ENCODE assay signal across 21 mouse cellular contexts in the genomic region with DNA sequence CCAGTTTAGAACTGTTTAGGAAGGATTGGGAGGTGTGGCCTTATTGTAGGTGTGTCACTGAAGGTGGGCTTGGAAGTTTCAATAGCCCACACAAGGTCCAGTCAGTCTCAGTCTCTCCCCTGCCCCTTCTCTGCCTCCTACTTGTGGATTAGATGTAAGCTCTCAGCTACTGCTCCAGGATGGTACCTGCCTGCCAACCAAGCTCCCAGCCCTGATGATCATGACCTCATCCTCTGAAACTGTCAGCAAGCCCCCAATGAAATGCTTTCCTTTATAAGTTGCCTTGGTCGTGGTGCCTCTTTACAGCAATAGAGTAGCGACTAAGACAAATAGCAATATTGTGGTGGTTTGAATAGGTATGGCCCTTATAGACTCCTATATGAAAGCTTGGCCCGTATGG. TPM values are rescaled to one million over a fixed set of nuclear protein-coding genes. Genes with fewer than 3 reads are reported as not detected.
DNase-seq lines count a peak whose midpoint lies in the region; ATAC-seq lines count a peak whose summit lies in the region.
"Had no signal": no experiment of that assay in that cellular context is flagged by ENCODE, and none has a peak within 500 bp of the region (broad histone marks: within the 10 kb centered on the region; RNA-seq: fewer than 3 reads in every experiment).

No protein-coding gene starts in this region.

- H3K9ac ChIP-seq in heart, embryonic 11.5 days (ENCODE audit: low read depth, low read length), result no peak overlapping the region
- H3K9ac ChIP-seq in midbrain, embryonic 11.5 days (ENCODE audit: low read length), result no peak overlapping the region
- no peak overlapping the region for H3K9ac ChIP-seq in midbrain, embryonic 13.5 days (replicated peaks)

- 88% methylated on average over 3 of the region's 3 CpGs for WGBS in heart, embryonic 11.5 days (ENCODE audit: insufficient replicate concordance)
- 89% methylated on average over 3 of the region's 3 CpGs for WGBS in heart, embryonic 10.5 days
- WGBS in midbrain, embryonic 11.5 days, result 87% methylated on average over 3 of the region's 3 CpGs
- 89% methylated on average over 3 of the region's 3 CpGs for WGBS in midbrain, embryonic 13.5 days

- no peaks in the 10 kb centered on the region for H3K36me3 ChIP-seq in heart, embryonic 11.5 days (ENCODE audit: control insufficient read depth, insufficient read depth, low read length)
- H3K36me3 ChIP-seq in heart, embryonic 10.5 days, result no peaks in the 10 kb centered on the region
- H3K36me3 ChIP-seq in midbrain, embryonic 11.5 days (ENCODE audit: control insufficient read depth, insufficient read depth, low read length), result no peaks in the 10 kb centered on the region
- H3K36me3 ChIP-seq in midbrain, embryonic 13.5 days, result no peaks in the 10 kb centered on the region
- H3K36me3 ChIP-seq: G1E had no signal

- peak; percentile 63 for DNase-seq in heart, adult 11 months
- peak; percentile 53 for DNase-seq in heart, embryonic 10.5 days (ENCODE audit: low spot score)
- DNase-seq in heart, postnatal 10 days, result no peak
- DNase-seq in midbrain, embryonic 11.5 days (ENCODE audit: low spot score, missing footprints), result peak; percentile 44
- DNase-seq: adrenal gland, adult 2 months; adrenal gland, adult 8-10 months; adrenal gland, postnatal 10 days; adrenal gland, postnatal 14 days; adrenal gland, postnatal 25 days; adrenal gland, postnatal 36 days; B cell, adult 2 months; cerebellum, adult 11 months; cerebellum, adult 11-12 months; cerebellum, adult 18-20 months had no signal

- peaks cover 20% of the 10 kb centered on the region for H3K4me1 ChIP-seq in heart, embryonic 11.5 days (ENCODE audit: control insufficient read depth, insufficient read depth, low read length)
- H3K4me1 ChIP-seq in heart, embryonic 10.5 days, result peaks cover 42% of the 10 kb centered on the region
- peaks cover 26% of the 10 kb centered on the region for H3K4me1 ChIP-seq in midbrain, embryonic 11.5 days (ENCODE audit: control insufficient read depth, insufficient read depth, low read length)
- H3K4me1 ChIP-seq in midbrain, embryonic 13.5 days (replicated peaks), result peaks cover 40% of the 10 kb centered on the region

- H3K27ac ChIP-seq in heart, embryonic 11.5 days (ENCODE audit: low read depth, low read length), result no peak overlapping the region
- H3K27ac ChIP-seq in heart, embryonic 10.5 days, result no peak overlapping the region
- no peak overlapping the region for H3K27ac ChIP-seq in midbrain, embryonic 11.5 days (ENCODE audit: low read depth, low read length)
- no peak overlapping the region for H3K27ac ChIP-seq in midbrain, embryonic 13.5 days

- no peak overlapping the region for H3K4me3 ChIP-seq in heart, embryonic 11.5 days (ENCODE audit: low read depth, low read length)
- H3K4me3 ChIP-seq in heart, embryonic 10.5 days, result no peak overlapping the region
- no peak overlapping the region for H3K4me3 ChIP-seq in midbrain, embryonic 11.5 days (ENCODE audit: low read depth, low read length)
- no peak overlapping the region for H3K4me3 ChIP-seq in midbrain, embryonic 13.5 days (replicated peaks)

- H3K4me2 ChIP-seq in heart, embryonic 11.5 days, result no peak overlapping the region
- H3K4me2 ChIP-seq in midbrain, embryonic 11.5 days, result no peak overlapping the region
- no peak overlapping the region for H3K4me2 ChIP-seq in midbrain, embryonic 13.5 days (replicated peaks)

- H3K9me3 ChIP-seq in heart, embryonic 11.5 days (replicated peaks; ENCODE audit: control insufficient read depth, low read length), result no peaks in the 10 kb centered on the region
- no peaks in the 10 kb centered on the region for H3K9me3 ChIP-seq in heart, embryonic 10.5 days
- no peaks in the 10 kb centered on the region for H3K9me3 ChIP-seq in midbrain, embryonic 11.5 days (ENCODE audit: control insufficient read depth, low read length)
- no peaks in the 10 kb centered on the region for H3K9me3 ChIP-seq in midbrain, embryonic 13.5 days

- intact Hi-C loops in heart, postnatal 10 days (cut with DNase I), result no loop called here

- H3K27me3 ChIP-seq in heart, embryonic 11.5 days (ENCODE audit: control insufficient read depth, insufficient read depth, low read length), result no peaks in the 10 kb centered on the region
- no peaks in the 10 kb centered on the region for H3K27me3 ChIP-seq in heart, embryonic 10.5 days (ENCODE audit: insufficient read depth, poor library complexity, severe bottlenecking)
- H3K27me3 ChIP-seq in midbrain, embryonic 11.5 days (ENCODE audit: control insufficient read depth, insufficient read depth, low read length), result no peaks in the 10 kb centered on the region
- no peaks in the 10 kb centered on the region for H3K27me3 ChIP-seq in midbrain, embryonic 13.5 days
- H3K27me3 ChIP-seq: CH12.LX, Patski had no signal

- ATAC-seq in heart, embryonic 11.5 days (replicated peaks; ENCODE audit: insufficient number of reproducible peaks, low FRiP score, low TSS enrichment), result no peak
- ATAC-seq in midbrain, embryonic 11.5 days (ENCODE audit: low FRiP score), result no peak
- no peak for ATAC-seq in midbrain, embryonic 13.5 days
- ATAC-seq: activated CD4-positive, CD25-positive, alpha-beta regulatory T cell, adult 4 months; CD4-positive, CD25-positive, alpha-beta regulatory T cell, adult 4 months; Patski had no signal

RNA-seq across cellular contexts. Expression of gene March6, which starts 7.5 kb away (rescaled TPM):
- 31.1 and 40.9 TPM in 2 replicates for polyA plus RNA-seq in heart, embryonic 11.5 days (2014; fragmentation: Nextera tagmentation; extraction: Ambion mirVana)
- 30.5 and 37.3 TPM in 2 replicates for polyA plus RNA-seq in heart, embryonic 10.5 days (2016; fragmentation: Nextera tagmentation; extraction: Ambion mirVana)
- total RNA-seq in heart, postnatal 10 days (2021), result 100 to 1,000 TPM; 100 to 109 TPM
- 53.9 and 55.9 TPM in 2 replicates for polyA plus RNA-seq in midbrain, embryonic 11.5 days (2014; fragmentation: Nextera tagmentation; extraction: Ambion mirVana)
- 75.0 and 78.6 TPM in 2 replicates for polyA plus RNA-seq in midbrain, embryonic 13.5 days (2015; fragmentation: Nextera tagmentation; extraction: Ambion mirVana)

RNA-seq across cellular contexts. Expression of gene Cmbl, which starts 26.8 kb away (rescaled TPM):
- 6.6 and 8.5 TPM in 2 replicates for polyA plus RNA-seq in heart, embryonic 11.5 days (2014; fragmentation: Nextera tagmentation; extraction: Ambion mirVana)
- 7.3 and 8.4 TPM in 2 replicates for polyA plus RNA-seq in heart, embryonic 10.5 days (2016; fragmentation: Nextera tagmentation; extraction: Ambion mirVana)
- 10 to 100 TPM; 24.8 to 26.4 TPM for total RNA-seq in heart, postnatal 10 days (2021)
- polyA plus RNA-seq in midbrain, embryonic 11.5 days (2014; fragmentation: Nextera tagmentation; extraction: Ambion mirVana), result 1.5 and 1.6 TPM in 2 replicates
- polyA plus RNA-seq in midbrain, embryonic 13.5 days (2015; fragmentation: Nextera tagmentation; extraction: Ambion mirVana), result 3.1 and 4.0 TPM in 2 replicates
- total RNA-seq: CH12.LX, G1E had no signal
- polyA plus RNA-seq: CD4-positive, CD25-positive, alpha-beta regulatory T cell, adult 4 months; G1E had no signal

Comparison
In these comparisons a context has a peak if more than half of its experiments do, and no peak if none do; other contexts are left out.
1. DNase-seq: peak in heart, adult 11 months (single experiment), heart, embryonic 10.5 days (single experiment) and midbrain, embryonic 11.5 days (single experiment); none in heart, postnatal 10 days (0 of 2).